Mouse (Mus musculus): ENCODE results near the gene Htr6. TPM values are rescaled to one million over a fixed set of nuclear protein-coding genes. Genes with fewer than 3 reads are reported as not detected.

The Htr6 gene
- total RNA-seq (2021) = not detected
- long read RNA-seq, experiment 1 = 0 reads
- long read RNA-seq, experiment 2 = 0 reads

- no peak for DNase-seq
Observed at GRCm38 (mm10) chr4:139075041-139075711, at the start of gene Htr6. Gene Htr6 (minus strand): TSS chr4:139075570.

- no peak for DNase-seq
Observed at GRCm38 (mm10) chr4:139124940-139125339, 49.6 kb upstream of the Htr6 start.

- no peak for DNase-seq
Observed at GRCm38 (mm10) chr4:139122557-139122956, 47.2 kb upstream of the Htr6 start.

GRCm38 (mm10) chr4:139120998-139121397 is 45.6 kb upstream of the Htr6 start:
- no peak for DNase-seq

- DNase-seq = no peak
Observed at GRCm38 (mm10) chr4:139120281-139120814, 45.0 kb upstream of the Htr6 start.

- DNase-seq = no peak
Observed at GRCm38 (mm10) chr4:139116356-139117063, 41.1 kb upstream of the Htr6 start.

- no peak for DNase-seq
Observed at GRCm38 (mm10) chr4:139115721-139116120, 40.4 kb upstream of the Htr6 start.

- DNase-seq = no peak
Observed at GRCm38 (mm10) chr4:139112482-139112881, 37.1 kb upstream of the Htr6 start.

- no peak for DNase-seq
Observed at GRCm38 (mm10) chr4:139111421-139111820, 36.1 kb upstream of the Htr6 start.

- no peak for DNase-seq
Observed at GRCm38 (mm10) chr4:139110858-139111257, 35.5 kb upstream of the Htr6 start.

GRCm38 (mm10) chr4:139105453-139105852 is 30.1 kb upstream of the Htr6 start:
- no peak for DNase-seq

GRCm38 (mm10) chr4:139101546-139101945 is 26.2 kb upstream of the Htr6 start:
- DNase-seq = no peak

GRCm38 (mm10) chr4:139100326-139100725 is 25.0 kb upstream of the Htr6 start:
- DNase-seq = no peak

- no peak for DNase-seq
Observed at GRCm38 (mm10) chr4:139096201-139096600, 20.8 kb upstream of the Htr6 start.

GRCm38 (mm10) chr4:139095406-139095805 is 20.0 kb upstream of the Htr6 start:
- no peak for DNase-seq

- no peak for DNase-seq
Observed at GRCm38 (mm10) chr4:139093196-139093530, 17.8 kb upstream of the Htr6 start.

- DNase-seq = peak; percentile 76
Observed at GRCm38 (mm10) chr4:139092356-139093195, 17.2 kb upstream of the Htr6 start, which contains the start of gene Nbl1. Gene Nbl1 (minus strand): TSS chr4:139092993.

GRCm38 (mm10) chr4:139091478-139092355 is 16.3 kb upstream of the Htr6 start:
- peak; percentile 66 for DNase-seq

GRCm38 (mm10) chr4:139091066-139091465 is 15.7 kb upstream of the Htr6 start:
- no peak for DNase-seq

- DNase-seq = no peak
Observed at GRCm38 (mm10) chr4:139090303-139090940, 15.1 kb upstream of the Htr6 start.

All from gastrocnemius, postnatal 10 days (tissue).